Mouse (Mus musculus): ENCODE measurements around the gene 1700013G24Rik. TPM values are rescaled to one million over a fixed set of nuclear protein-coding genes. Genes with fewer than 3 reads are reported as not detected.

1700013G24Rik gene
- total and polyA plus RNA-seq, 2 experiments from 2014 or later: not detected

DNA sequence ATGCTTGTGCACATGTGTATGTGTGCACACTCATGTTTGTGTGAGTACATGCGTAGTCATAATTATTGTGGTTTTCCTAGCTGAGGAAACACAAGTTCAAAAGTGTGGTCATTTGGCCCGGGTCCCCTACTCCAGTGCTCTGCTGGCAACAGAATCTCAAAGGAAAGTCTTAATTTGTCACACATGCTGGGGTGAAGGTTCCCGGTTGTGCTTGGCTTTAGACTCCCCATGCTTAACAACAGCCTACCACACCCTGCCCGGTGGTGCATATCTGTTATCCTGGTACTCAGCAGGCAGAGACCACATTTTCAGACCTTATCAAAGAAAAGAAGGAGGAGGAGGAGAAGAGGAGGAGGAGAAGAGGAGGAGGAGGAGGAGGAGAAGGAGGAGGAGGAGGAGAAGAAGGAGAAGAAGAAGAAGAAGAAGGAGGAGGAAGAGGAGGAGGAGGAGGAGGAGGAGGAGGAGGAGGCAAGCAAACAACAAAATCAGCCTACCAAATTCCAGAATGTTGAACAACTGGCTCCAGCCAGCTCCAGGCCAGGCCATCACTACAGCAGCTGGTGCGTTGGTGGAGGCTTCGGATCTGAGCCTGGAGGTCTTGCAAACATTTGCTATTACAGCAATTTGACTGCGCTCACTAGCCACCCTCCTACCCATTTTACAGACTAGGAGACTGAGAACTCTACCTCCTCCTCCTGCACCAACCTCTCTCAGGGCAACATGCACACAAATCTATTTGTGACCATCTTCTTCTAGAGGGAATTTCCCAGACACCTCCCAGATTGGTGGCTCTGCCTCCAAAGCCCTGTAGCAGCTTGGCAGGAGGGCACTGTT, 5.5 kb upstream of the 1700013G24Rik start:
- ATAC-seq (no peak), DNase-seq (ENCODE audit: low spot score) (no peak)
- Histone ChIP-seq H3K27ac (no peak overlapping the region), H3K27me3 (ENCODE audit: insufficient read depth, low read length) (no peaks in the 10 kb centered on the region), H3K36me3 (ENCODE audit: insufficient read depth, low read length) (no peaks in the 10 kb centered on the region), H3K4me2 (ENCODE audit: low read depth, low read length) (no peak overlapping the region), H3K4me1 (ENCODE audit: insufficient read depth, low read length) (no peaks in the 10 kb centered on the region), H3K9ac (replicated peaks; ENCODE audit: low read length) (no peak overlapping the region), H3K9me3 (ENCODE audit: low read length) (no peaks in the 10 kb centered on the region), H3K4me3 (ENCODE audit: low read length) (no peak overlapping the region)
- TF ChIP-seq CTCF (IDR thresholded peaks at IDR 0.05; ENCODE audit: low read depth): no peak
- WGBS: 58% methylated on average over 7 of the region's 7 CpGs

DNA sequence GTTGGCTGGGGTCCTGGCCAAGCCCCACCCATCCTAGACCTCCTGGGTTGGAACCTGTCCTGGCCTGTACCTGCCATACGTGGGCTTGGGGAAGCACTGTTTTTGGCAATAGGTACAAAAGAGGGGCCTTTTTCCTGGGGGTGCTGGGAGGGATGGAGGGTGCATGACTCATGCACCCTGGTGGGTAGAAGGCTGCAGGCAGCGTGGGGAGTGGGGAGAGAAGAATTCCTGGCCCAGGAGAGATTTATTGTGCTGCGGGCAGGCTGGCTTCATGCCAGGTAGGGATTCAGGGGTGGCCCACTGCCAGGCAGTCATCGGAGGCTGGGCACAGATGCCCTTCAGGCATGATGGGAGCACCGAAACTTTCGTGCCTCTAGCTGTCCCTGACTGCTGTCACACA, 4.9 kb upstream of the 1700013G24Rik start:
- Histone ChIP-seq H3K27ac (no peak overlapping the region), H3K4me1 (ENCODE audit: insufficient read depth, low read length) (no peaks in the 10 kb centered on the region), H3K4me2 (ENCODE audit: low read depth, low read length) (no peak overlapping the region), H3K9ac (replicated peaks; ENCODE audit: low read length) (no peak overlapping the region), H3K27me3 (ENCODE audit: insufficient read depth, low read length) (no peaks in the 10 kb centered on the region), H3K36me3 (ENCODE audit: insufficient read depth, low read length) (no peaks in the 10 kb centered on the region), H3K9me3 (ENCODE audit: low read length) (no peaks in the 10 kb centered on the region), H3K4me3 (ENCODE audit: low read length) (no peak overlapping the region)
- DNase-seq (ENCODE audit: low spot score) (peak; percentile 56), ATAC-seq (no peak; the same call in 1 of the 2 replicates)
- 13% methylated on average over 6 of the region's 6 CpGs for WGBS
- no peak for TF ChIP-seq CTCF (IDR thresholded peaks at IDR 0.05; ENCODE audit: low read depth)

DNA sequence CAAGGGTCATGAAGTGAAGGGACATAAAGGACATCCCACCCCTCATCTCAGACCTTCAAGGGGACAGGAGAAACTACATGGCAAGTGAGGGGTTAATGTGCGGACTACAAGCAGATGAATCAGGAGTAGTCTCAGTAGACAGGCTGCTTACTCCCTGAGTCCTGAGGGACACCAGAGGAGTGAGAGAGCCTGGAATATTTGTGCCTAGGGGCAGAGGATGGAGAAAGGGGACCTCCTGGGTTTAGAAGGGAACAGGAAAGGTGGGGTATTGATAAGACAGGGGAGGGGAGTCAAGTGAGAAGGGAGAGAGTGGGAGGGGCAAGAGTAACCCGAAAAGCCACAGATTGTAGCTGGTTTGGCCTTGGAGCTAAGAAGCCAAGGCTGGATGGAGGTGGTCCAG, 4.4 kb upstream of the 1700013G24Rik start:
- no peak overlapping the region for H3K4me2 ChIP-seq (ENCODE audit: low read depth, low read length)
- H3K9me3 ChIP-seq (ENCODE audit: low read length): no peaks in the 10 kb centered on the region
- no peak overlapping the region for H3K4me3 ChIP-seq (ENCODE audit: low read length)
- no peaks in the 10 kb centered on the region for H3K27me3 ChIP-seq (ENCODE audit: insufficient read depth, low read length)
- ATAC-seq: no peak
- H3K27ac ChIP-seq: no peak overlapping the region
- DNase-seq (ENCODE audit: low spot score): no peak
- H3K4me1 ChIP-seq (ENCODE audit: insufficient read depth, low read length): no peaks in the 10 kb centered on the region
- no peak overlapping the region for H3K9ac ChIP-seq (replicated peaks; ENCODE audit: low read length)
- H3K36me3 ChIP-seq (ENCODE audit: insufficient read depth, low read length): no peaks in the 10 kb centered on the region
- TF ChIP-seq CTCF (IDR thresholded peaks at IDR 0.05; ENCODE audit: low read depth): no peak
- WGBS: 44% methylated on average over 2 of the region's 2 CpGs

DNA sequence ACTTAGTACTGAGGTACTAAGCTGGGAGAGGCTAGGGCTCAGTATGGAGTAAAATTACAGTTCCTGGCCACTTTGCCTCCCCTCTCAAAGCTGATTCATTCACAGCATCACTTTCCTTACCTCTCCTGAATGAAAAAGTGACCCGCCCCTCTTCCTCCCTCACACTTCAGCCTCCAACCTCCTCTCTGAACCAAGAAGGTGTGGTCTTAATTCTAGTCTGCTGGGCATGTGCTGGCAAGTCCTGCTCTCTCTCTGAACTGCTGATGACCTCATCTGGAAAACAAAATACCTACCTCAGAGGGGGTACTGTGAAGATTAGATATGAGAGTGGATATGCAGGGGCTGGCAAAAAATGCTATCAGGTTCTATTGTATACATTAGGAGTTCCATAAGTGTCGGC, 4.0 kb upstream of the 1700013G24Rik start:
- H3K27ac ChIP-seq: no peak overlapping the region
- no peaks in the 10 kb centered on the region for H3K9me3 ChIP-seq (ENCODE audit: low read length)
- no peaks in the 10 kb centered on the region for H3K4me1 ChIP-seq (ENCODE audit: insufficient read depth, low read length)
- no peak for ATAC-seq
- H3K36me3 ChIP-seq (ENCODE audit: insufficient read depth, low read length): no peaks in the 10 kb centered on the region
- no peak overlapping the region for H3K4me2 ChIP-seq (ENCODE audit: low read depth, low read length)
- 86% methylated on average over 2 of the region's 2 CpGs for WGBS
- DNase-seq (ENCODE audit: low spot score): no peak
- no peak for TF ChIP-seq CTCF (IDR thresholded peaks at IDR 0.05; ENCODE audit: low read depth)
- no peaks in the 10 kb centered on the region for H3K27me3 ChIP-seq (ENCODE audit: insufficient read depth, low read length)
- H3K9ac ChIP-seq (replicated peaks; ENCODE audit: low read length): no peak overlapping the region
- no peak overlapping the region for H3K4me3 ChIP-seq (ENCODE audit: low read length)

DNA sequence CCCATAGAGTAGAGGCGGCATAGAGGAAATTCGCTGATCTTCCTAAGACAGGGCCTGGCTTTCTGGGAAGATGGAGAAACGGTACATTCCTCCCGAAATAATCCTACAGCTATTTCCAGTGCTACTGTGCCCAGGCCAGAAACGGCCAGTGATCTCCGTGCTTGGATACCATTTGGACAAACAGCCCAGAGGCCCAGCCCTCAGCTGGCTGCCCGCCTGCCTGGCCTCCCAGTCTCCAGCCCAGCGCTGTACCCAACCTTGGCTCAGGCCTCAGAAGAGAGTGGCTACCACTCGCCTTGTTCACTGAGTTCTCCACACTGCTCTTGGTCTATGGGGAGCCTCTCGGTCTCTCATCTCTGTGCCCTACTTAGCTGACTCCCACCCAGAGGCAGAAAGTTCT, 3.4 kb upstream of the 1700013G24Rik start:
- DNase-seq (ENCODE audit: low spot score) (no peak), ATAC-seq (no peak)
- Histone ChIP-seq H3K4me1 (ENCODE audit: insufficient read depth, low read length) (no peaks in the 10 kb centered on the region), H3K4me2 (ENCODE audit: low read depth, low read length) (no peak overlapping the region), H3K36me3 (ENCODE audit: insufficient read depth, low read length) (no peaks in the 10 kb centered on the region), H3K9me3 (ENCODE audit: low read length) (no peaks in the 10 kb centered on the region), H3K27ac (no peak overlapping the region), H3K27me3 (ENCODE audit: insufficient read depth, low read length) (no peaks in the 10 kb centered on the region), H3K9ac (replicated peaks; ENCODE audit: low read length) (no peak overlapping the region), H3K4me3 (ENCODE audit: low read length) (no peak overlapping the region)
- no peak for TF ChIP-seq CTCF (IDR thresholded peaks at IDR 0.05; ENCODE audit: low read depth)
- 69% methylated on average over 10 of the region's 10 CpGs for WGBS

DNA sequence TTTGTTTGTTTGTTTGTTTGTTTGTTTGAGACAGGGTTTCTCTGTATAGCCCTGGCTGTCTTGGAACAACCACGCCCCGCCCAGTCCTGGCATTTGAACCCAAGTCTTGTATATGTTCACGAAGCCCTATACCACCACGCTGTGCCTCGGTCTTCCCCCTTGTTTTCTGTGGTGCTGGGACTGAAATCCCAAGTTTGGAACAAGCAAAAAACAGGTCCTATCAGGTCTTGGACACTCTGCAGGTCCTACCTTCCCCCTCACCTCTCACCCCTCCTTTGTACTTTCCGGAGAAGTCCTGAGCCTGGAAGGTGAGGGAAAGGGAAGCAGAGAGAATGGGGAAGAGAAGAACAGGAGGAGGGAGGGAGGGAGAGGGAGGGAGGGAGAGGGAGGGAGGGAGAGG, 894 bp upstream of the 1700013G24Rik start:
- Histone ChIP-seq H3K9ac (replicated peaks; ENCODE audit: low read length) (no peak overlapping the region), H3K27me3 (ENCODE audit: insufficient read depth, low read length) (no peaks in the 10 kb centered on the region), H3K4me3 (ENCODE audit: low read length) (no peak overlapping the region), H3K27ac (no peak overlapping the region), H3K4me2 (ENCODE audit: low read depth, low read length) (no peak overlapping the region), H3K9me3 (ENCODE audit: low read length) (no peaks in the 10 kb centered on the region), H3K36me3 (ENCODE audit: insufficient read depth, low read length) (no peaks in the 10 kb centered on the region), H3K4me1 (ENCODE audit: insufficient read depth, low read length) (no peaks in the 10 kb centered on the region)
- no peak for DNase-seq (ENCODE audit: low spot score)
- no peak for ATAC-seq
- no peak for TF ChIP-seq CTCF (IDR thresholded peaks at IDR 0.05; ENCODE audit: low read depth)
- 89% methylated on average over 6 of the region's 6 CpGs for WGBS

DNA sequence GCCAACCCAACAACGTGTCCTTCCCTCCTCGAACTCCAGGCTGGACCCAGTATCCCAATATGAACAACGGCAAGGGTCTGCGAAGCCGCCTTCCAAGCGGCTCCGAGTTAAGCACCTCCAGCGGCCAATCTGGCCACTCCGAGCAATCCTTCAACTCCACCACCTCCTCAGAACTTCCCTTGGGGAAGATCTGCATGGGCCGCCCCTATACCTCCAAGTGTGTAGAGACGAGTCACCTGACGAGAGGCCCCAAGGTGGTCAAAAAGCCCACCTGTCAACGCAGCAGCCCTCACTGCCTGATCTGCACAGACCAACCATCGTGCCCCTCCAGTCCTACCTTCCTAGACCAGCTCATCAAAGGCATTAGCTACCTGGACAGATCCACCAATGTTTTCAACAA, 1.5 kb downstream of the 1700013G24Rik start:
- Histone ChIP-seq H3K4me3 (ENCODE audit: low read length) (no peak overlapping the region), H3K4me1 (ENCODE audit: insufficient read depth, low read length) (no peaks in the 10 kb centered on the region), H3K9me3 (ENCODE audit: low read length) (no peaks in the 10 kb centered on the region), H3K27me3 (ENCODE audit: insufficient read depth, low read length) (no peaks in the 10 kb centered on the region), H3K4me2 (ENCODE audit: low read depth, low read length) (no peak overlapping the region), H3K9ac (replicated peaks; ENCODE audit: low read length) (no peak overlapping the region), H3K36me3 (ENCODE audit: insufficient read depth, low read length) (no peaks in the 10 kb centered on the region), H3K27ac (no peak overlapping the region)
- 91% methylated on average over 14 of the region's 14 CpGs for WGBS
- TF ChIP-seq CTCF (IDR thresholded peaks at IDR 0.05; ENCODE audit: low read depth): no peak
- DNase-seq (ENCODE audit: low spot score) (no peak), ATAC-seq (no peak)

Data from hindbrain, postnatal 0 days (tissue).